Mouse (Mus musculus) stomach, embryonic 14.5 days (tissue): Measurements from ENCODE around the gene Chn2. TPM values are rescaled to one million over a fixed set of nuclear protein-coding genes. Genes with fewer than 3 reads are reported as not detected.
"Not testable (repeated sequence)": the region's sequence is repeated elsewhere in the genome, so short reads cannot be mapped to it uniquely, and the experiment has no call there.

Source experiments
- ATAC-seq: fragments of 200-750 bp; cut with Nextera tagmentation; 2 replicates; pipeline ENCODE4 v1.8.0; 2017; ENCODE audit warnings: low read depth, moderate TSS enrichment; ENCODE audit not compliant: insufficient number of reproducible peaks, insufficient read depth, low FRiP score
- H3K27ac ChIP-seq: fragments of 300-500 bp; sonication (generic); 2 replicates; pipeline ENCODE4 v1.5.1; 2014; ENCODE audit warnings: mild to moderate bottlenecking, low read length, moderate library complexity, mixed read lengths
- H3K27me3 ChIP-seq: fragments of 300-500 bp; sonication (generic); 2 replicates; pipeline ENCODE4 v1.6.1; 2014; ENCODE audit warnings: low read length, control low read depth, mixed read lengths; ENCODE audit not compliant: control insufficient read depth, insufficient read depth
- H3K36me3 ChIP-seq: fragments of 300-500 bp; sonication (generic); 2 replicates; pipeline ENCODE4 v1.6.1; 2014; ENCODE audit warnings: mild to moderate bottlenecking, control low read depth, low read length, moderate library complexity, mixed read lengths; ENCODE audit not compliant: control insufficient read depth, insufficient read depth
- H3K4me1 ChIP-seq: fragments of 300-500 bp; sonication (generic); 2 replicates; pipeline ENCODE4 v1.6.1; 2014; ENCODE audit warnings: low read length, control low read depth, mixed read lengths; ENCODE audit not compliant: control insufficient read depth, insufficient read depth
- H3K4me2 ChIP-seq: fragments of 300-500 bp; sonication (generic); replicated peaks from 2 replicates; pipeline ENCODE4 v1.6.1; 2014; ENCODE audit warnings: low read depth, low read length, control low read depth
- H3K4me3 ChIP-seq: fragments of 300-500 bp; sonication (generic); 2 replicates; pipeline ENCODE4 v1.5.1; 2014; ENCODE audit warnings: low read depth, low read length, control low read depth
- H3K9ac ChIP-seq: fragments of 300-500 bp; sonication (generic); replicated peaks from 2 replicates; pipeline ENCODE4 v1.6.1; 2014; ENCODE audit warnings: low read depth, mild to moderate bottlenecking, control low read depth, low read length, moderate library complexity, mixed read lengths
- H3K9me3 ChIP-seq: fragments of 300-500 bp; sonication (generic); 2 replicates; pipeline ENCODE4 v1.6.1; 2016; ENCODE audit warnings: low read depth, low read length, control low read depth; ENCODE audit not compliant: control insufficient read depth
- WGBS: fragments of 180-500 bp; shearing (Covaris S2); extraction: QIAGEN DNeasy Blood & Tissue Kit; methylation state at CpG from one replicate; pipeline ENCODE4 v1.1.7; 2014; 5-methylcytosine and 5-hydroxymethylcytosine counted together
- polyA plus RNA-seq: library from polyadenylated mRNA; unstranded; fragments of >200 nt; fragmentation: Nextera tagmentation; extraction: Ambion mirVana; gene quantifications from 2 replicates; pipeline ENCODE4 v1.2.1, GENCODE M21; 2014

Chn2 gene
- polyA plus RNA-seq, 1 experiment from 2014 or later = 19.1 TPM

GRCm38 (mm10) chr6:54175473-54176215, 136.3 kb downstream of the Chn2 start:
- Histone ChIP-seq H3K9me3 (no peaks in the 10 kb centered on the region), H3K36me3 (no peaks in the 10 kb centered on the region)

GRCm38 (mm10) chr6:54177081-54177480, 137.7 kb downstream of the Chn2 start:
- ATAC-seq = not testable (repeated sequence)
- 93% methylated on average over 6 of the region's 6 CpGs for WGBS

More at GRCm38 (mm10) chr6:54175473-54176215, 136.3 kb downstream of the Chn2 start:
- WGBS = 72% methylated on average over 8 of the region's 8 CpGs
- ATAC-seq = no peak
- H3K4me1 ChIP-seq = no peaks in the 10 kb centered on the region
- no peak overlapping the region for H3K9ac ChIP-seq
- no peak overlapping the region for H3K4me2 ChIP-seq
- H3K27me3 ChIP-seq = no peaks in the 10 kb centered on the region
- H3K27ac ChIP-seq = no peak overlapping the region
- no peak overlapping the region for H3K4me3 ChIP-seq

GRCm38 (mm10) chr6:54179056-54179873, 139.9 kb downstream of the Chn2 start:
- Histone ChIP-seq H3K4me2 (no peak overlapping the region), H3K4me1 (no peaks in the 10 kb centered on the region), H3K36me3 (no peaks in the 10 kb centered on the region), H3K27me3 (no peaks in the 10 kb centered on the region), H3K4me3 (no peak overlapping the region), H3K9me3 (no peaks in the 10 kb centered on the region), H3K27ac (no peak overlapping the region), H3K9ac (no peak overlapping the region)
- WGBS = 67% methylated on average over 1 of the region's 1 CpGs
- peak; percentile 77 for ATAC-seq

More at GRCm38 (mm10) chr6:54177081-54177480, 137.7 kb downstream of the Chn2 start:
- H3K4me3 ChIP-seq, H3K4me2 ChIP-seq, H3K27me3 ChIP-seq, H3K27ac ChIP-seq, H3K36me3 ChIP-seq, H3K9ac ChIP-seq, H3K9me3 ChIP-seq, H3K4me1 ChIP-seq: not testable (repeated sequence)

- 83% methylated on average over 6 of the region's 6 CpGs for WGBS
- no peak overlapping the region for H3K27ac ChIP-seq
- no peak overlapping the region for H3K4me3 ChIP-seq
- no peak overlapping the region for H3K9ac ChIP-seq
- no peaks in the 10 kb centered on the region for H3K4me1 ChIP-seq
- no peaks in the 10 kb centered on the region for H3K36me3 ChIP-seq
- H3K4me2 ChIP-seq = no peak overlapping the region
- no peaks in the 10 kb centered on the region for H3K27me3 ChIP-seq
- no peaks in the 10 kb centered on the region for H3K9me3 ChIP-seq
- no peak for ATAC-seq
Observed at GRCm38 (mm10) chr6:54179874-54180212, 140.5 kb downstream of the Chn2 start.

GRCm38 (mm10) chr6:54183825-54184578, 144.6 kb downstream of the Chn2 start:
- 68% methylated on average over 14 of the region's 14 CpGs for WGBS
- H3K27me3 ChIP-seq = no peaks in the 10 kb centered on the region

DNA sequence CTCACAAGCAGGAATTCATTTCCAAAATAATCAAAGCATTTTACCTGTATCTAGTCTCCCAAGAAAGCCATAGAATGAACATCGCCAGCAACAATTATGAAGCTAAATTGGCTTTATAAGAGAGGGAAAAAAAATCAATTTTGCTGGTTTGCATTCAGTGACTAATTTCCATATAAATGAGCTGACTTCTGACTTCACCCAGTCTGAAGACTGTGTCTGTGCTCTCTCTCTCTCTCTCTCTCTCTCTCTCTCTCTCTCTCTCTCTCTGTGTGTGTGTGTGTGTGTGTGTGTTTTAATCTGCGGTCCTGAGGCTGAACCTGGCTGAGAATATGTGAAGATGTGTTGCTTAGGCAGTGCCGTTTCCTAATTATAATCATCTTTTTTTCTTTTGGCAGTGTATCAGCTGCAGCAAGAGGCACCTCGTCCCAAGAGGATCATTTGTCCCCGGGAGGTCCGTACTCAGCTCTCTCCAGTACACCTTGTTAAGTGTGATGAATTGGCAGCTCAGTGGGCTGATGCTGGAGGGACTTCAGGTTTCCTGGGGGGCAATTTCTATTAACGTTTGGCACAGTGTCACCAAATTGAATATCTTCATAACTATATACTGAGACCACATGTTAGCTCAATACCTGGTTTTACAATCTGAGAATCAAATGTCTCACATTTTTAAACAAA, 154.4 kb downstream of the Chn2 start:
- no peaks in the 10 kb centered on the region for H3K27me3 ChIP-seq
- H3K4me2 ChIP-seq = no peak overlapping the region
- no peak overlapping the region for H3K4me3 ChIP-seq
- ATAC-seq = no peak
- H3K9ac ChIP-seq = no peak overlapping the region
- H3K9me3 ChIP-seq = no peaks in the 10 kb centered on the region
- 65% methylated on average over 7 of the region's 7 CpGs for WGBS
- no peak overlapping the region for H3K27ac ChIP-seq
- H3K36me3 ChIP-seq = no peaks in the 10 kb centered on the region
- no peaks in the 10 kb centered on the region for H3K4me1 ChIP-seq

More at GRCm38 (mm10) chr6:54183825-54184578, 144.6 kb downstream of the Chn2 start:
- Histone ChIP-seq H3K4me1 (no peaks in the 10 kb centered on the region), H3K36me3 (no peaks in the 10 kb centered on the region), H3K9ac (no peak overlapping the region), H3K4me2 (no peak overlapping the region), H3K9me3 (no peaks in the 10 kb centered on the region), H3K4me3 (no peak overlapping the region), H3K27ac (no peak overlapping the region)
- ATAC-seq = no peak

GRCm38 (mm10) chr6:54197821-54198412, 158.6 kb downstream of the Chn2 start:
- ATAC-seq = no peak
- 94% methylated on average over 5 of the region's 5 CpGs for WGBS

More at GRCm38 (mm10) chr6:54197821-54198412, 158.6 kb downstream of the Chn2 start:
- H3K27me3 ChIP-seq = no peaks in the 10 kb centered on the region
- no peaks in the 10 kb centered on the region for H3K9me3 ChIP-seq
- no peak overlapping the region for H3K4me2 ChIP-seq
- H3K36me3 ChIP-seq = no peaks in the 10 kb centered on the region
- H3K4me1 ChIP-seq = no peaks in the 10 kb centered on the region; the same call in 1 of the 2 replicates
- no peak overlapping the region for H3K9ac ChIP-seq
- H3K27ac ChIP-seq = no peak overlapping the region
- H3K4me3 ChIP-seq = no peak overlapping the region
